Mouse (Mus musculus) central nervous system, embryonic 18 days (tissue): Measurements from ENCODE around the gene Rab3b. TPM values are rescaled to one million over a fixed set of nuclear protein-coding genes. Genes with fewer than 3 reads are reported as not detected.

Source experiments
- polyA plus RNA-seq: library from polyadenylated mRNA; depleted of rRNA; stranded (reverse); fragments of >200 nt; gene quantifications from 2 replicates; pipeline ENCODE4 v1.2.3, GENCODE M21; 2012; rRNA removed

The Rab3b gene
- polyA plus RNA-seq: 127 and 132 TPM in 2 replicates

DNA sequence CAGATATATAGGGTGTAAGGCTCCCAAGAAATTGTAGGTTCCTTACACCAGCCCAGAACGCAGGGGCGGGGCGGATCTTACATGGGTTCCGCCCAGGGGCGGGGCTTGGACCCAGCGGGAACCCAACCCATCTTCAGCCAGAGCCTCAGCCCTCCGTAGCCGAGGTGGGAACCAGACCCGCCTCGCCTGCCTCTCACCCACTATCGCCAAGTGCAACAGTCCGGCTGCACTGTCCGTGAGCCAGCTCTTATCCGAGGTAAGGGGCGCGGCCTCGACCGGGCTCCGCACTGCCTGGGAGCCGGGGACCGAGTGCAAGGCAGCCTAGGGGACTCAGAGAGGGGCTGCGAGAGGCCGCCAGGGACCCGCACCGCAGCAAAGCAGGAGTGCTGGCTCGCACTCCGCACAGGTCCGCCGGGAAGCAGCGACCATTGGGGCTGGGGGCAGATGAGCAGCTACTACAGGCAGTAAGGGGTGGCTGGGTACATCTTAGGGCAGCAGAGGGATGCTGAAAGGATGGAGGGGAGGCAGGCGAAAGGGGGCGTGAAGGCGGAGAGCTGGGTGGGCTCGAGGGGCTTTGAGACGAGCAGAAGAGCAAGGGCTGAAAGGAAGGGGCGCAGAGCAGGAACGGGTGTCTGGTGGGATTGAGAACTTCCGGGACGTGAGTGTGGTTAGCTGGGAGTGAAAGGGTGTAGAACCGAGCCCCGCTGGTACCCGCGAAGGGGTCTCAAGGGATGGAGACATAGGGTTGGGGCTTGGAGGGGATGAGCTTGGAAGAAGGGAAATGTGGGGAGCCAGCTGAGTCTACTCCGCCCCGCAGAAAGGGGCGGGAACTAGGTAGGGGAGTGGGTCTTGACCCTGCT, at the start of gene Rab3b:
Gene Rab3b, plus strand, starts transcription at position 101 of the 860 bp plus-strand sequence.

DNA sequence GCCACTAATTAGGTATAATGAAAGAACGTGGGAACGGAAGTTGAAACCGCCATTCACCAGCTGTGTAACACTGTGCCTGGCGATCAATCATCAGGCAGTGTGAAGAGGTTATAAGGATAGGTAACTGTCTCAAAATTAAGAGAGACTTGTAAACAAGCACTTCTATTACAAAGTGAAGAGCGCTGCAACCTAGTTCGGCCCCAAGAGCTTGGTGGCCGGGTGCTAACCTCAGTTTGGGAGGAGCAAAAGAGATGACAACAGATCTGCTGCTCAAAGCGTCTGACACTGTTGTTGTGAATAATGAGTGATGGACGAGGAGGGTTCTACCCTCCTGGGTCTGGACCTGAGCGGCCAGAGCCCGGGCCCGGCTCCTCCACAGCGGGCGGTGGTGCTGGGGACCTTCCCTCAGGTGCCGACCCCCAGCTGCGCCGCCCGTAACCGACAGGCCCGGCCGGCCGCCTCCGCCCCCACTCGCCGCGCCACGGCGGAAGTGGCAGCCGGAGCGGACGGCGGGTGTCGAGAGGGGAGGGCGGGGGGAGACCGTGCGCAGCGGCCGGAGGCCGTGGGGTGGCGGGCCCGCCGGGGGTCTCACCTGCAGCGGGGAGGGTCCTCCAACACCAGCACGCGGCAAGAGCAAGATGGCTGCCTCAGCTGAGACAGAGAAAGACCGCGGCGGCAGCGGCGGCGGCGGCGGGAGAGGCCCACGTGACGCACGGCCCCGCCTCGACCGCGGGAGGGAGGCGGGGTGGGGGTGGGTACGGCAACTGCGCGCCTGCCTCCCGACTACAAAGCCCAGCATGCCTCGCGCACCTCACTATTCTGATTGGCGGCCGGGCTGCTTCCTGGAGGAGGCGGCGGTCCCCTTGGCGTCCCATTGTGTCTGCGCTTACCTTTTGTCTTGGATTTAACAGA, 45.7 kb upstream of the Rab3b start, which contains the start of gene Btf3l4:
Gene Btf3l4, minus strand, starts transcription at position 699 of the 912 bp plus-strand sequence.

DNA sequence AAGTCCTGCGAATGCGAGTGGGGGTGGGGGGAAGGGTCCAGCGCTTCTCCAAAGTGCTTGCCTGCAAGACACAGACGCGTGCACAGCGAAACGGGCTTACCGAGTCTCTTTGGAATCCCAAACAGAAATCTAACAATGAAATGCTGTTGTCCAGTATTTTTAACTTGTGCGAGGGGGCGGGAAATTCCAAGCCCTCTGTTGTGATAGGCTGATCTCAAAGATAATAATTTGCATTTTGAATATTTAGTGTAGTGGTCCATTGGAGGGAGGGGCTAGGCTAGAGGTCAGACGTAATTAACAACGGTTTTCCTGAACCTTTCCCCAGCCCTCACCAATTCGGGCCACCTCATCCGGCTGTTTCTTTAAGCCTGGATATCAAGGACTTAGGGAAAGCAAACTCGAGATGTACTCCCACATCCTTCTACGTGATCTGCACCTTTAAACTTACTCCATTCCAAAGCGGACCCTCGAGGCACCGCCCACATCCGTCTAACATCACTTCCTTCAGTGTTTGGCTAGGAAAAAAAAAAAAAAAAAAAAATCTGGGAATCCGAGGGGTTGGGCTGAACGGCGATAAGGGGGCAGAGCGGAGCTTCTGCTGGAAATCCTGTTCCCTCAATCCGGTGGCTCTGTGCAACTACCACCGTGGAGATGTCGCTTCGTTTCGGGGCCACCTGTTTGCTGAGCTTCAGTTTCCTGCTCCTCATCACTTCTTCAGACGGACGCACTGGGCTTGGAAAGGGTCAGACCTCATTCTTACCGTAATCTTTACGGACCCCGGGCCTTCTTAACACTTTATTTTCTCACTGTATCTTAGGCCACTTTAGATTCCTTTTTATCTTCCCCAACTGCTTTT, 44.5 kb upstream of the Rab3b start, which contains the start of gene Txndc12:
Gene Txndc12, plus strand, starts transcription at position 487 of the 856 bp plus-strand sequence.

DNA sequence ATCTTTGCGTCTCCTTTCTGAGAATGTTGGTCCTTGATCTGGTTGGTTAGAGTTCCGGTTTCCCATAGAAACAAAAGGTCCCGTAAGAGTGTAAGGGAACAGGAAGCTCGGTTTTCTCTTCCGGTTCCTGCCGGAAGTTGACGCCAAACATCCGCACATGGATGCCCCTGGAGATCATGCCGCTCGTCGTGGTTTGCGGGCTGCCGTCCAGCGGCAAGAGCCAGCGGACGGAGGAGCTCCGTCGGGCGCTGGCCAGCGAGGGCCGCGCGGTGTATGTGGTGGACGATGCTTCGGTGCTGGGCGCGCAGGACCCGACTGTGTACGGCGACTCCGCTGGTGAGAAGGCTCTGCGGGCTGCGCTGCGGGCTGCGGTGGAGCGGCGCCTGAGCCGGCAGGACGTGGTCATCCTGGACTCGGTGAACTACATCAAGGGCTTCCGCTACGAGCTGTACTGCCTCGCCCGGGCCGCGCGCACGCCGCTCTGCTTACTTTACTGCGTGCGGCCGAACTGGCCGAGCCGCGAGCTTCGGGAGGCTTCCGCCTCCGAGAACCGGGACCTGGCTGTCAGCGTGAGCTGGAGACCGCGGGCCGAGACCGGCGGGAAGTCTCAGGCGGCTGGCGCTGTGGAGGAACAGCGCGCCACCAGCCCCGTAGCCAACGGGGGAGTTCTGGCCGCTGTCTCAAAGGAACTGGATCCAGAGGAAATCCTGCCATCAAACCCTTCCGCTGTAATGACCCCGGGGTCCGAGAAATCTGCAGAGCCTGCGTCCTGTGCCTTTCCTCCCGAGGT, 31.0 kb upstream of the Rab3b start, which contains the start of gene Kti12:
Gene Kti12, plus strand, starts transcription at position 71 of the 790 bp plus-strand sequence.

DNA sequence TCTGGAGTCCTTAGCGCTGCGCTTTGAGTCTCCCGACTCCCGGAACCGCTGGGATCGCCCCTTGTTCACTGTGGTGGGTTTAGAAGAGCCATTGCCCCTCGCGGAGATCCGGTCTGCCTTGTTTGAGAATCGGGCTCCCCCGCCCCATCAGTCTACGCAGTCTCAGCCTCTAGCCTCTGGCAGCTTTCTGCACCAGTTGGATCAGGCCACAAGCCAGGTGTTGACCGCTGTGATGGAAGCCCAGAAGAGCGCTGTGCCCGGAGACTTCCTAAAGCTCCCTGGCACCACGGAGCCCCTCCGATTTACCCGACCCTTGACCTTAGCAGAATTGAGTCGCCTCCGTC, 30.4 kb upstream of the Rab3b start, which contains the start of gene A730015C16Rik:
Gene A730015C16Rik, minus strand, starts transcription at position 115 of the 344 bp plus-strand sequence.

Other genes with a start within 250 kb of the Rab3b start
- 0.16 and 0.20 TPM in 2 replicates for gene 3110021N24Rik, start 159.4 kb upstream of the Rab3b start, polyA plus RNA-seq
- 12.3 and 12.8 TPM in 2 replicates for gene Zfyve9, start 98.3 kb upstream of the Rab3b start, polyA plus RNA-seq
- 120 and 121 TPM in 2 replicates for gene Btf3l4, start 45.4 kb upstream of the Rab3b start, polyA plus RNA-seq
- 58.9 and 59.6 TPM in 2 replicates for gene Txndc12, start 44.5 kb upstream of the Rab3b start, polyA plus RNA-seq
- 23.4 and 24.2 TPM in 2 replicates for gene Kti12, start 31.3 kb upstream of the Rab3b start, polyA plus RNA-seq
- gene A730015C16Rik, start 30.4 kb upstream of the Rab3b start, polyA plus RNA-seq: 0.04 and 0.12 TPM in 2 replicates
- gene Nrd1, start 121.6 kb downstream of the Rab3b start, polyA plus RNA-seq: 131 and 159 TPM in 2 replicates